Mouse (Mus musculus) heart, embryonic 16.5 days (tissue): ENCODE results near the gene Nprl3. TPM values are rescaled to one million over a fixed set of nuclear protein-coding genes. Genes with fewer than 3 reads are reported as not detected.
A peak's percentile ranks its signal among the peaks of the same experiment; 100 is the strongest.

Source experiments
- ATAC-seq: fragments of 200-750 bp; cut with Nextera tagmentation; replicated peaks from 2 replicates; pipeline ENCODE4 v1.8.0; 2017; ENCODE audit warnings: moderate number of reproducible peaks; ENCODE audit not compliant: insufficient read depth, low FRiP score; ENCODE audit errors: extremely low read depth
- H3K27ac ChIP-seq: fragments of 300-500 bp; sonication (generic); 2 replicates; pipeline ENCODE4 v1.5.1; 2014; ENCODE audit warnings: mild to moderate bottlenecking, low read length, control low read depth, moderate library complexity
- H3K27me3 ChIP-seq: fragments of 300-500 bp; sonication (generic); 2 replicates; pipeline ENCODE4 v1.6.1; 2014; ENCODE audit warnings: low read length, mixed read lengths; ENCODE audit not compliant: control insufficient read depth, insufficient read depth
- H3K36me3 ChIP-seq: fragments of 300-500 bp; sonication (generic); 2 replicates; pipeline ENCODE4 v1.6.1; 2014; ENCODE audit not compliant: control insufficient read depth, insufficient read depth
- H3K4me1 ChIP-seq: fragments of 300-500 bp; sonication (generic); 2 replicates; pipeline ENCODE4 v1.6.1; 2014; ENCODE audit warnings: low read length, mixed read lengths; ENCODE audit not compliant: control insufficient read depth, insufficient read depth
- H3K4me2 ChIP-seq: fragments of 300-500 bp; sonication (generic); 2 replicates; pipeline ENCODE4 v1.6.1; 2014; ENCODE audit warnings: low read depth, mild to moderate bottlenecking, control low read depth, low read length
- H3K4me3 ChIP-seq: fragments of 300-500 bp; sonication (generic); 2 replicates; pipeline ENCODE4 v1.5.1; 2014; ENCODE audit warnings: mild to moderate bottlenecking, control low read depth, low read length
- H3K9ac ChIP-seq: fragments of 300-500 bp; sonication (generic); 2 replicates; pipeline ENCODE4 v1.6.1; 2014; ENCODE audit warnings: low read length, control low read depth
- H3K9me3 ChIP-seq: fragments of 300-500 bp; sonication (generic); replicated peaks from 2 replicates; pipeline ENCODE4 v1.6.1; 2016; ENCODE audit warnings: low read length; ENCODE audit not compliant: control insufficient read depth
- WGBS: fragments of 180-500 bp; shearing (Covaris S2); extraction: QIAGEN DNeasy Blood & Tissue Kit; methylation state at CpG from one replicate; pipeline ENCODE4 v1.1.7; 2014; 5-methylcytosine and 5-hydroxymethylcytosine counted together
- polyA plus RNA-seq: library from polyadenylated mRNA; unstranded; fragments of >200 nt; fragmentation: Nextera tagmentation; extraction: Ambion mirVana; gene quantifications from 2 replicates; pipeline ENCODE4 v1.2.1, GENCODE M21; 2015

The Nprl3 gene
- polyA plus RNA-seq, 1 experiment from 2014 or later: 30.4 TPM

- Histone ChIP-seq H3K9ac (no peak overlapping the region), H3K4me2 (no peak overlapping the region), H3K4me1 (no peaks in the 10 kb centered on the region), H3K27ac (no peak overlapping the region), H3K4me3 (no peak overlapping the region), H3K27me3 (peaks cover 32% of the 10 kb centered on the region), H3K36me3 (no peaks in the 10 kb centered on the region), H3K9me3 (no peaks in the 10 kb centered on the region)
- no peak for ATAC-seq
- WGBS: 61% methylated on average over 21 of the region's 21 CpGs
Measured at GRCm38 (mm10) chr11:32277736-32278457, 10.4 kb upstream of the Nprl3 start.

- H3K36me3 ChIP-seq: no peaks in the 10 kb centered on the region
- H3K4me2 ChIP-seq: no peak within 1 kb of the TSS
- no peak within 1 kb of the TSS for H3K27ac ChIP-seq
- WGBS: 50% methylated on average over 3 of the region's 3 CpGs
- H3K4me1 ChIP-seq: no peaks in the 10 kb centered on the region
- ATAC-seq: no peak
- no peak within 1 kb of the TSS for H3K9ac ChIP-seq
- no peak within 1 kb of the TSS for H3K4me3 ChIP-seq
- peaks cover 32% of the 10 kb centered on the region for H3K27me3 ChIP-seq
- no peaks in the 10 kb centered on the region for H3K9me3 ChIP-seq
Measured at GRCm38 (mm10) chr11:32276347-32276746, 8.8 kb upstream of the Nprl3 start, which contains the start of gene Hba-x. Hba-x (plus strand) TSS chr11:32276400.

- Histone ChIP-seq H3K9ac (no peak overlapping the region), H3K4me3 (no peak overlapping the region), H3K27ac (no peak overlapping the region), H3K4me2 (no peak overlapping the region), H3K4me1 (peaks cover 5% of the 10 kb centered on the region), H3K36me3 (no peaks in the 10 kb centered on the region), H3K9me3 (no peaks in the 10 kb centered on the region), H3K27me3 (no peaks in the 10 kb centered on the region; the same call in 1 of the 2 replicates)
- 45% methylated on average over 4 of the region's 4 CpGs for WGBS
- no peak for ATAC-seq
Measured at GRCm38 (mm10) chr11:32271178-32271577, 3.7 kb upstream of the Nprl3 start.

GRCm38 (mm10) chr11:32268952-32269351 lies 1.4 kb upstream of the Nprl3 start:
- ATAC-seq: no peak
- Histone ChIP-seq H3K4me3 (no peak overlapping the region), H3K4me1 (peaks cover 5% of the 10 kb centered on the region), H3K9me3 (no peaks in the 10 kb centered on the region), H3K9ac (no peak overlapping the region), H3K36me3 (no peaks in the 10 kb centered on the region), H3K4me2 (no peak overlapping the region), H3K27me3 (no peaks in the 10 kb centered on the region), H3K27ac (no peak overlapping the region)
- WGBS: 69% methylated on average over 5 of the region's 5 CpGs

GRCm38 (mm10) chr11:32267964-32268363 lies 457 bp upstream of the Nprl3 start:
- H3K4me3 ChIP-seq: peak overlapping the region; percentile 88
- peak overlapping the region; percentile 87 for H3K27ac ChIP-seq
- H3K4me1 ChIP-seq: peaks cover 5% of the 10 kb centered on the region
- no peaks in the 10 kb centered on the region for H3K27me3 ChIP-seq
- ATAC-seq: no peak
- H3K9ac ChIP-seq: peak overlapping the region; percentile 95
- H3K36me3 ChIP-seq: no peaks in the 10 kb centered on the region
- H3K4me2 ChIP-seq: peak overlapping the region; percentile 61
- no peaks in the 10 kb centered on the region for H3K9me3 ChIP-seq
- 26% methylated on average over 5 of the region's 5 CpGs for WGBS

GRCm38 (mm10) chr11:32266776-32267175 lies 731 bp downstream of the Nprl3 start:
- WGBS: 24% methylated on average over 6 of the region's 6 CpGs
- H3K4me3 ChIP-seq: peak overlapping the region; percentile 88
- no peak for ATAC-seq
- H3K4me2 ChIP-seq: peak overlapping the region; percentile 61
- H3K4me1 ChIP-seq: peaks cover 5% of the 10 kb centered on the region
- no peak overlapping the region; the same call in 1 of the 2 replicates for H3K27ac ChIP-seq
- H3K36me3 ChIP-seq: 0 out of 2 replicates have a peak, but pooled peaks cover 2% of the 10 kb centered on the region
- H3K9ac ChIP-seq: peak overlapping the region; percentile 95
- no peaks in the 10 kb centered on the region for H3K27me3 ChIP-seq
- H3K9me3 ChIP-seq: no peaks in the 10 kb centered on the region

GRCm38 (mm10) chr11:32266194-32266593 lies 1.3 kb downstream of the Nprl3 start:
- Histone ChIP-seq H3K9me3 (no peaks in the 10 kb centered on the region), H3K27ac (no peak overlapping the region), H3K4me3 (no peak overlapping the region), H3K4me2 (no peak overlapping the region), H3K36me3 (0 out of 2 replicates have a peak, but pooled peaks cover 2% of the 10 kb centered on the region), H3K9ac (no peak overlapping the region), H3K4me1 (peaks cover 5% of the 10 kb centered on the region), H3K27me3 (no peaks in the 10 kb centered on the region)
- ATAC-seq: no peak
- WGBS: 92% methylated on average over 6 of the region's 6 CpGs

- no peaks in the 10 kb centered on the region for H3K9me3 ChIP-seq
- no peak overlapping the region for H3K27ac ChIP-seq
- H3K27me3 ChIP-seq: no peaks in the 10 kb centered on the region
- 85% methylated on average over 3 of the region's 3 CpGs for WGBS
- H3K4me3 ChIP-seq: no peak overlapping the region
- ATAC-seq: no peak
- no peak overlapping the region for H3K9ac ChIP-seq
- H3K4me1 ChIP-seq: peaks cover 5% of the 10 kb centered on the region
- H3K4me2 ChIP-seq: no peak overlapping the region
- 0 out of 2 replicates have a peak, but pooled peaks cover 2% of the 10 kb centered on the region for H3K36me3 ChIP-seq
Measured at GRCm38 (mm10) chr11:32265117-32265738, 2.3 kb downstream of the Nprl3 start.
